Mouse (Mus musculus) gastrocnemius, adult 2 months (tissue): ENCODE results near the gene Thsd7b. TPM values are rescaled to one million over a fixed set of nuclear protein-coding genes. Genes with fewer than 3 reads are reported as not detected.
"Not testable (repeated sequence)": the region's sequence is repeated elsewhere in the genome, so short reads cannot be mapped to it uniquely, and the experiment has no call there.

Experiments
- DNase-seq: peaks from one replicate; pipeline ENCODE4 v3.0.0; 2022
- H3K27ac ChIP-seq: fragments of 200-600 bp; 2 replicates; pipeline ENCODE4 v1.8.1; 2022; ENCODE audit warnings: mild to moderate bottlenecking
- H3K4me3 ChIP-seq: fragments of 200-600 bp; 2 replicates; pipeline ENCODE4 v1.8.1; 2022; ENCODE audit warnings: mild to moderate bottlenecking, moderate library complexity
- CTCF ChIP-seq: fragments of 200-600 bp; IDR thresholded peaks from 2 replicates; pipeline ENCODE4 v1.8.1; 2022; ENCODE audit warnings: antibody characterized with exemption, mild to moderate bottlenecking, moderate library complexity
- intact Hi-C: fragments of 180-260 bp; cut with DNase I; formaldehyde crosslinking; loops from one replicate; pipeline ENCODE4 v1.15.1; 2025
- total RNA-seq, 2 experiments: library from RNA; stranded (reverse); gene quantifications; 2 replicates each; pipeline ENCODE4 v1.2.3; 2021

The Thsd7b gene
- total RNA-seq, 2 experiments from 2014 or later = 0.26 to 0.53 TPM

- no peak overlapping the region for H3K27ac ChIP-seq
- no peak overlapping the region for H3K4me3 ChIP-seq
- intact Hi-C loops = loop anchor here (5.0 kb wide), 1 partner anchor 205 kb away; no protein-coding TSS in a partner anchor
- TF ChIP-seq CTCF = peak; percentile 47
- DNase-seq = no peak
These were observed 894.2 kb downstream of the Thsd7b start for GRCm38 (mm10) chr1:130167260-130167659.

DNA sequence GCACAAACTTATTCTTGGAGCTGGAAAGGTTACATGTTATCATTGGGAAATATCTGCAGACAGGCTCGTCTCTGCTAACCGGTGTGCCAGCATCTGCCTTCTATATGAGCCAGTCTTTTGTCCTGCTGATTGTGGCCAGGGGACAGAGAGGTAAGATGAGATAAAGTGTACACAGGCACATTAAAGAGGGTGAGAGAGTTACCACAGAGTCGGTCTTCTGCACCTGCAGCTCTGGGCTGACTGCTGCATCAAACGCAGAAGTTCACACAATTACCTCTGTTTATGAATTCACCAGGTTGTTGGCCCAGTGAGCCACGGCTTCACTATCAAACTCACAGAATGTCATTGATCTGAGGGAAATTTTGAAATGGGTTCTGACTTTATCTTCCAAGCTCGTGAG, 896.8 kb downstream of the Thsd7b start:
- no peak overlapping the region for H3K4me3 ChIP-seq
- intact Hi-C loops = loop anchor here (5.0 kb wide), 1 partner anchor 202 kb away; no protein-coding TSS in a partner anchor
- no peak for TF ChIP-seq CTCF
- DNase-seq = no peak
- no peak overlapping the region for H3K27ac ChIP-seq

GRCm38 (mm10) chr1:130170290-130170689, 897.2 kb downstream of the Thsd7b start:
- H3K27ac ChIP-seq = no peak overlapping the region
- H3K4me3 ChIP-seq = no peak overlapping the region
- no peak for TF ChIP-seq CTCF
- no peak for DNase-seq
- intact Hi-C loops = no loop called here

- DNase-seq, intact Hi-C loops, H3K27ac ChIP-seq, H3K4me3 ChIP-seq: not testable (repeated sequence)
These were observed 913.7 kb downstream of the Thsd7b start for GRCm38 (mm10) chr1:130186836-130187235.

GRCm38 (mm10) chr1:130192190-130193028, 919.3 kb downstream of the Thsd7b start:
- Histone ChIP-seq H3K4me3 (no peak overlapping the region), H3K27ac (no peak overlapping the region)
- no peak for DNase-seq
- intact Hi-C loops = loop anchor here (10.0 kb wide), 1 partner anchor 1318 kb away; no protein-coding TSS in a partner anchor
- peak; percentile 44; the same call in 1 of the 2 replicates for TF ChIP-seq CTCF

GRCm38 (mm10) chr1:130217404-130217803, 944.3 kb downstream of the Thsd7b start:
- intact Hi-C loops = no loop called here
- TF ChIP-seq CTCF = no peak
- no peak overlapping the region for H3K4me3 ChIP-seq
- DNase-seq = no peak
- no peak overlapping the region for H3K27ac ChIP-seq

DNA sequence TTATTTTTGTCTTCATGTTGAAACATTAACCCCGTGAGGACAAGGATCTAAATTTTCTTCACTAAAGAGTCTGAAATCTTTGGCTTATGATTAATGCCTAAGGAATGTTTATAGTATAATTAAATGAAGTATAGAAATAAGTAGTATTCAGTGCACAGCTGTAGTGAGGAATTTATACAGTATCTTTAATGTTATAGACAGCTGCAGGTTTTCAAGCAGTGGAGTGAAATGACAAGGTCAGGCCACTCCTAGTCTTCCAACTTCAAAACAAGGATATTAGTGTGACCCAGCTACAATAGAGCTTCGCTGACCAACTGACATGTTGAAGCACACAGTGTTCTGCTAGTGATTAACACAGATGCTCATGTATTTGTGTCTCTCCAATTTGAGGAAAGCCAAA, 949.8 kb downstream of the Thsd7b start:
- Histone ChIP-seq H3K4me3 (no peak overlapping the region), H3K27ac (no peak overlapping the region)
- TF ChIP-seq CTCF = no peak
- DNase-seq = no peak
- intact Hi-C loops = no loop called here

GRCm38 (mm10) chr1:130245563-130245962, 972.5 kb downstream of the Thsd7b start:
- intact Hi-C loops = no loop called here
- Histone ChIP-seq H3K27ac (no peak overlapping the region), H3K4me3 (no peak overlapping the region)
- no peak for DNase-seq
- no peak for TF ChIP-seq CTCF

DNA sequence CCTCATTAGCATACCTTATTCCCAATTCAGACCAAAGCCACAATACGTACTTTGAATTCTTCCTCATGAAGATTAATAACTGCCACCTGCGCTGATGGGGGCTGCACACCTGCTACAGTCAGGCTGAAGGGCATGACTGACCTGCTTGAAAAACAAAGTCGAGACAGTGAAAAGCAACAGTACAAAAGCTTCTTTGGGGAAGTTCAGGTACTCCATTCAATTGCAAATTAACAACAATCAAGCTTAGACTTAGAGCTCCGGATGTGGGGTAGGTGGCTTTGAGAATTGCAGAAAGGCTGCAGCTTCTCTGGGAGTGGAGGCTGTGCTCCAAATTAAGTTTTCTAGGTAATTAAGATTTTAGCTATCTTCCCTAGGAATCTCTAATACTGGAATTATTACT, 973.2 kb downstream of the Thsd7b start:
- H3K27ac ChIP-seq, DNase-seq, H3K4me3 ChIP-seq, intact Hi-C loops: not testable (repeated sequence)

DNA sequence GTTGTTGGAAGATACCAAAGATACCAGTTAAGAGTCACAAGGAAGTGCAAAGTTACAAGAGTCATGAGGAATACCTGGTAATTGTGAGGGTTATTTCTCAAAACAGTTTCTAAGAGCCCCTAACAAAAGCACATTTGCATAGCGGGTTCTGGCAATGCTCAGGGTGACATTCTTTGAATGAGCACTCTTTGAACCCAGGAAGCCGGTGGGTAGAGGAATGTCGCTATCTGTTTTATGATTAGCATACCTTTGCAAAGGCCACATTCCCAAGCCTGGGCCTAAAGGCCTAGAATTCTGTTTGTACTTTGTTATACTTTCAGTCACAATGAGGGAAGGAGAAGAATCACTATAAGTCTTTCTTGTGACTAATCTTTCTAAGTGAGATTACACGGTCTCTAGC, 973.8 kb downstream of the Thsd7b start:
- intact Hi-C loops, H3K27ac ChIP-seq, H3K4me3 ChIP-seq, DNase-seq: not testable (repeated sequence)

DNA sequence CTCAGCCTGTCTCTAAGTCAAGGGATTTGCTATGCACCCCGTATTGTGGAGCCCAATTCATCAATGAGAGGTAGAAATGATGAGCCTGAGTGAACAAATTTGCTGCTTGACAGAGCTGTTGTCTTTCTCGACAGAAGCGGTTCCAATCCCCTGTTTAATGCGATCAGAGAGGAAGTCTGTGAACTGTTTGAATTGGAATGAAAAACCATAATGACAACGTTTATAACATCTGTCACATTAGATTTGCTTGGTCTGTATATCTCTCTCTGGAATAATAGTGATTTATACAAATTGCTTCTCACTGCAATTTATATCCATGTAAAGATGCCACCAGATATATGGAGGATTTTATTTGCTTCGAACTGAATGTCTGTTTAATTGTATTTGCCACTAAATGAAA, 988.9 kb downstream of the Thsd7b start:
- no peak for TF ChIP-seq CTCF
- Histone ChIP-seq H3K4me3 (no peak overlapping the region), H3K27ac (no peak overlapping the region)
- no peak for DNase-seq
- intact Hi-C loops = no loop called here
